Mouse (Mus musculus) MEL (cell line): ENCODE measurements at regions not wholly inside any gene's neighbourhood (a gene's known extent, or its start where the extent isn't known, plus 50 kb on each side); places are given as distances from the start of the nearest gene placed in this dataset.

ENCODE experiments used
- DNase-seq: peaks from one replicate; pipeline ENCODE4 v3.0.0; 2011; ENCODE audit warnings: low read depth, low spot score
- H3K27ac ChIP-seq: 2 replicates; pipeline ENCODE4 v1.5.1; 2012; ENCODE audit warnings: low read depth, mild to moderate bottlenecking, control low read depth, low read length, moderate library complexity; ENCODE audit not compliant: control insufficient read depth
- H3K27me3 ChIP-seq, 2 experiments: fragments of 150-350 bp in 1 of 2; sonication (generic) in 1 of 2; 2 replicates each; pipeline ENCODE4 v1.6.1; 2012; ENCODE audit warnings: low read length in 2 of 2, mild to moderate bottlenecking in 2 of 2, improper control_type of control experiment in 1 of 2, moderate library complexity in 1 of 2; ENCODE audit not compliant: insufficient read depth in 2 of 2, control insufficient read depth in 1 of 2
- H3K36me3 ChIP-seq, 2 experiments: 2 replicates each; pipeline ENCODE4 v1.6.1; 2012 to 2014; ENCODE audit warnings: low read length in 2 of 2, improper control_type of control experiment in 1 of 2, inconsistent platforms in 1 of 2, mild to moderate bottlenecking in 1 of 2; ENCODE audit not compliant: insufficient read depth in 2 of 2, control insufficient read depth in 1 of 2
- H3K4me1 ChIP-seq, 2 experiments: fragments of 150-350 bp in 1 of 2; sonication (generic) in 1 of 2; 2 replicates each; pipeline ENCODE4 v1.6.1; 2012; ENCODE audit warnings: low read length in 2 of 2, improper control_type of control experiment in 1 of 2, mild to moderate bottlenecking in 1 of 2; ENCODE audit not compliant: insufficient read depth in 2 of 2, control insufficient read depth in 1 of 2
- H3K4me3 ChIP-seq, 2 experiments: fragments of 150-350 bp in 1 of 2; sonication (generic) in 1 of 2; 2 replicates each; pipeline ENCODE4 v1.5.1; 2012; ENCODE audit warnings: low read depth in 2 of 2, low read length in 2 of 2, mild to moderate bottlenecking in 2 of 2, moderate library complexity in 2 of 2, control low read depth in 1 of 2, improper control_type of control experiment in 1 of 2; ENCODE audit not compliant: control insufficient read depth in 1 of 2, insufficient read depth in 1 of 2
- H3K79me2 ChIP-seq: 2 replicates; pipeline ENCODE4 v1.6.1; 2012; ENCODE audit warnings: mild to moderate bottlenecking, low read length, moderate library complexity; ENCODE audit not compliant: control insufficient read depth, poor library complexity, insufficient read depth
- H3K9ac ChIP-seq: 2 replicates; pipeline ENCODE4 v1.6.1; 2012; ENCODE audit warnings: low read depth, mild to moderate bottlenecking, control low read depth, low read length, moderate library complexity; ENCODE audit not compliant: control insufficient read depth, poor library complexity, severe bottlenecking
- H3K9me3 ChIP-seq: fragments of 150-350 bp; sonication (generic); replicated peaks from 2 replicates; pipeline ENCODE4 v1.6.1; 2012; ENCODE audit warnings: mild to moderate bottlenecking, low read length, improper control_type of control experiment, moderate library complexity; ENCODE audit not compliant: insufficient read depth
- BHLHE40 ChIP-seq: IDR thresholded peaks from 2 replicates; pipeline ENCODE4 v1.6.1; 2012; ENCODE audit warnings: low read depth, mild to moderate bottlenecking, inconsistent platforms, low read length, improper control_type of control experiment, borderline replicate concordance
- E2F4 ChIP-seq: IDR thresholded peaks from 2 replicates; pipeline ENCODE4 v1.6.1; 2011; ENCODE audit warnings: low read depth, low read length, improper control_type of control experiment, borderline replicate concordance
- ELF1 ChIP-seq: IDR thresholded peaks from 2 replicates; pipeline ENCODE4 v1.6.1; 2014; ENCODE audit warnings: low read depth, mild to moderate bottlenecking, inconsistent platforms, low read length, improper control_type of control experiment, moderate library complexity
- EP300 ChIP-seq, 2 experiments: IDR thresholded peaks; 2 replicates each; pipeline ENCODE4 v1.6.1; 2011; ENCODE audit warnings: improper control_type of control experiment in 2 of 2, low read length in 2 of 2, low read depth in 1 of 2, mild to moderate bottlenecking in 1 of 2
- ETS1 ChIP-seq: IDR thresholded peaks from 2 replicates; pipeline ENCODE4 v1.6.1; 2012; ENCODE audit warnings: low read depth, mild to moderate bottlenecking, inconsistent platforms, low read length, improper control_type of control experiment, moderate library complexity
- GABPA ChIP-seq: IDR thresholded peaks from 2 replicates; pipeline ENCODE4 v1.6.1; 2012; ENCODE audit warnings: low read depth, mild to moderate bottlenecking, inconsistent platforms, low read length, improper control_type of control experiment, moderate library complexity
- JUND ChIP-seq: IDR thresholded peaks from 2 replicates; pipeline ENCODE4 v1.6.1; 2011; ENCODE audit warnings: low read depth, mild to moderate bottlenecking, improper control_type of control experiment, low read length
- MAX ChIP-seq: IDR thresholded peaks from 2 replicates; pipeline ENCODE4 v1.6.1; 2011; ENCODE audit warnings: low read length, improper control_type of control experiment
- MEF2A ChIP-seq: IDR thresholded peaks from 2 replicates; pipeline ENCODE4 v1.6.1; 2014; ENCODE audit warnings: low read depth, mild to moderate bottlenecking, inconsistent platforms, low read length, improper control_type of control experiment; ENCODE audit not compliant: poor library complexity, insufficient replicate concordance, severe bottlenecking; ENCODE audit errors: extremely low read depth
- POLR2A ChIP-seq, 2 experiments: IDR thresholded peaks; 2 replicates each; pipeline ENCODE4 v1.6.1; 2011 to 2012; ENCODE audit warnings: low read length in 2 of 2, mild to moderate bottlenecking in 2 of 2, control low read depth in 1 of 2, improper control_type of control experiment in 1 of 2, low read depth in 1 of 2, moderate library complexity in 1 of 2; ENCODE audit not compliant: control insufficient read depth in 1 of 2, insufficient read depth in 1 of 2, poor library complexity in 1 of 2
- POLR2AphosphoS2 ChIP-seq: IDR thresholded peaks from 2 replicates; pipeline ENCODE4 v1.6.1; 2011; ENCODE audit warnings: low read length, improper control_type of control experiment
- POLR2AphosphoS5 ChIP-seq: IDR thresholded peaks from 2 replicates; pipeline ENCODE4 v1.6.1; 2012; ENCODE audit warnings: low read depth, borderline replicate concordance, mild to moderate bottlenecking, inconsistent platforms, low read length, moderate library complexity, mixed read lengths
- RCOR1 ChIP-seq: IDR thresholded peaks from 2 replicates; pipeline ENCODE4 v1.6.1; 2012; ENCODE audit warnings: low read depth, mild to moderate bottlenecking, inconsistent platforms, low read length, improper control_type of control experiment
- TAL1 ChIP-seq: IDR thresholded peaks from 2 replicates; pipeline ENCODE4 v1.6.1; 2012; ENCODE audit warnings: mild to moderate bottlenecking, inconsistent platforms, low read length, moderate library complexity, mixed read lengths
- TBP ChIP-seq: IDR thresholded peaks from 2 replicates; pipeline ENCODE4 v1.8.0; 2011; ENCODE audit warnings: low read depth, low read length, improper control_type of control experiment
- TCF12 ChIP-seq: IDR thresholded peaks from 2 replicates; pipeline ENCODE4 v1.6.1; 2014; ENCODE audit warnings: low read depth, mild to moderate bottlenecking, inconsistent platforms, low read length, improper control_type of control experiment, moderate library complexity
- USF2 ChIP-seq, 2 experiments: IDR thresholded peaks; 2 replicates each; pipeline ENCODE4 v1.6.1; 2011 to 2012; ENCODE audit warnings: improper control_type of control experiment in 2 of 2, low read length in 2 of 2, borderline replicate concordance in 1 of 2, inconsistent platforms in 1 of 2, low read depth in 1 of 2, mild to moderate bottlenecking in 1 of 2; ENCODE audit not compliant: insufficient read depth in 1 of 2
- ZKSCAN1 ChIP-seq: IDR thresholded peaks from 2 replicates; pipeline ENCODE4 v1.6.1; 2012; ENCODE audit warnings: low read depth, mild to moderate bottlenecking, inconsistent platforms, low read length, improper control_type of control experiment, moderate library complexity
- ZMIZ1 ChIP-seq: IDR thresholded peaks from 2 replicates; pipeline ENCODE4 v1.6.1; 2012; ENCODE audit warnings: low read depth, mild to moderate bottlenecking, inconsistent platforms, low read length, improper control_type of control experiment, moderate library complexity

- TF ChIP-seq TBP, result no peak
- Histone ChIP-seq H3K79me2 (no peaks in the 10 kb centered on the region), H3K36me3 (no peaks in the 10 kb centered on the region)
Measured at GRCm38 (mm10) chr3:148066701-148067100, 923.7 kb downstream of the Adgrl2 start.

GRCm38 (mm10) chr3:148056074-148056473 is 934.3 kb downstream of the Adgrl2 start:
- no peaks in the 10 kb centered on the region for H3K79me2 ChIP-seq
- H3K27ac ChIP-seq, result no peak overlapping the region
- no peak overlapping the region for H3K4me3 ChIP-seq
- H3K27me3 ChIP-seq, result no peaks in the 10 kb centered on the region
- H3K36me3 ChIP-seq, result no peaks in the 10 kb centered on the region
- DNase-seq, result no peak
- H3K9me3 ChIP-seq, result no peaks in the 10 kb centered on the region
- H3K4me1 ChIP-seq, result no peaks in the 10 kb centered on the region
- TF ChIP-seq POLR2AphosphoS2 (no peak), TBP (no peak), RCOR1 (no peak), ZKSCAN1 (no peak), TAL1 (no peak), MAX (no peak), GABPA (no peak), JUND (no peak), E2F4 (no peak), POLR2AphosphoS5 (no peak)
- no peak overlapping the region for H3K9ac ChIP-seq

More at GRCm38 (mm10) chr3:148066701-148067100, 923.7 kb downstream of the Adgrl2 start:
- Histone ChIP-seq H3K4me1 (no peaks in the 10 kb centered on the region), H3K27ac (no peak overlapping the region), H3K27me3 (no peaks in the 10 kb centered on the region), H3K9ac (no peak overlapping the region), H3K4me3 (no peak overlapping the region), H3K9me3 (no peaks in the 10 kb centered on the region)
- no peak for DNase-seq

- no peak overlapping the region for H3K27ac ChIP-seq
- no peaks in the 10 kb centered on the region for H3K9me3 ChIP-seq
- no peak overlapping the region for H3K4me3 ChIP-seq
- H3K27me3 ChIP-seq, result no peaks in the 10 kb centered on the region
- no peaks in the 10 kb centered on the region for H3K79me2 ChIP-seq
- no peak for TF ChIP-seq E2F4
- no peak for TF ChIP-seq USF2 (IDR thresholded peaks at IDR 0.05; ENCODE audit: borderline replicate concordance in 1 of 2, insufficient read depth in 1 of 2, low read depth in 1 of 2, low read length in 2 of 2)
- no peak for TF ChIP-seq ZMIZ1
- no peak for TF ChIP-seq POLR2AphosphoS5
- no peak for TF ChIP-seq EP300 (IDR thresholded peaks at IDR 0.05; ENCODE audit: low read depth in 1 of 2, low read length in 2 of 2)
- no peak for TF ChIP-seq MEF2A
- TF ChIP-seq ELF1, result no peak
- TF ChIP-seq TCF12, result no peak
- no peak for TF ChIP-seq POLR2A (IDR thresholded peaks at IDR 0.05; ENCODE audit: control insufficient read depth in 1 of 2, insufficient read depth in 1 of 2, low read depth in 1 of 2, low read length in 2 of 2, poor library complexity in 1 of 2)
- no peak for TF ChIP-seq BHLHE40
- TF ChIP-seq ETS1, result no peak
- no peak overlapping the region for H3K9ac ChIP-seq
- no peaks in the 10 kb centered on the region for H3K4me1 ChIP-seq
- DNase-seq, result no peak
- H3K36me3 ChIP-seq, result no peaks in the 10 kb centered on the region
Measured at GRCm38 (mm10) chr3:148052516-148052915, 937.8 kb downstream of the Adgrl2 start.
